Mouse (Mus musculus): Measurements from ENCODE around the gene 2810004N23Rik. TPM values are rescaled to one million over a fixed set of nuclear protein-coding genes. Genes with fewer than 3 reads are reported as not detected.

2810004N23Rik gene
- polyA plus RNA-seq, 2 experiments, result 13.5 to 17.9 TPM

- 27% methylated on average over 4 of the region's 4 CpGs for WGBS (ENCODE audit: insufficient replicate concordance)
- no peak for DNase-seq (ENCODE audit: low read depth in 3 of 3, low spot score in 3 of 3)
- H3K27me3 ChIP-seq (ENCODE audit: control insufficient read depth, insufficient read depth, low read length), result peaks cover 44% of the 10 kb centered on the region
These were observed 72.2 kb downstream of the 2810004N23Rik start for GRCm38 (mm10) chr8:124790676-124791075.

More at GRCm38 (mm10) chr8:124790676-124791075, 72.2 kb downstream of the 2810004N23Rik start:
- Histone ChIP-seq H3K27ac (no peak overlapping the region), H3K4me1 (replicated peaks; ENCODE audit: control insufficient read depth in 2 of 2, insufficient read depth in 2 of 2, low read length in 1 of 2) (0 out of 4 replicates have a peak, but pooled peaks cover 0 to 3% of the 10 kb centered on the region in 2 experiments), H3K4me2 (ENCODE audit: low read depth) (no peak overlapping the region), H3K36me3 (replicated peaks; ENCODE audit: control insufficient read depth, insufficient read depth, low read depth) (no peaks in the 10 kb centered on the region), H3K4me3 (ENCODE audit: insufficient read depth in 1 of 2, low read depth in 2 of 2, low read length in 2 of 2) (no peak overlapping the region), H3K9ac (replicated peaks) (no peak overlapping the region), H3K9me3 (ENCODE audit: control insufficient read depth, low read length) (no peaks in the 10 kb centered on the region)
- ATAC-seq (ENCODE audit: insufficient read depth), result no peak
- TF ChIP-seq CTCF (IDR thresholded peaks at IDR 0.05; ENCODE audit: low read depth) (no peak), EP300 (IDR thresholded peaks at IDR 0.05; ENCODE audit: low read depth) (no peak)

Other genes with a start within 250 kb of the 2810004N23Rik start
- gene 2310022B05Rik, start 199.8 kb downstream of the 2810004N23Rik start, polyA plus RNA-seq (2012; rRNA removed), result 8.2 and 8.7 TPM in 2 replicates
- 5.5 and 7.7 TPM in 2 replicates for gene 2310022B05Rik, start 199.8 kb downstream of the 2810004N23Rik start, polyA plus RNA-seq (2014; fragmentation: Nextera tagmentation; extraction: Ambion mirVana)
- gene Ttc13, start 141.1 kb downstream of the 2810004N23Rik start, polyA plus RNA-seq (2012; rRNA removed), result 7.3 and 12.0 TPM in 2 replicates
- gene Ttc13, start 141.1 kb downstream of the 2810004N23Rik start, polyA plus RNA-seq (2014; fragmentation: Nextera tagmentation; extraction: Ambion mirVana), result 18.3 and 19.4 TPM in 2 replicates
- 5.5 and 6.0 TPM in 2 replicates for gene Arv1, start 141.0 kb downstream of the 2810004N23Rik start, polyA plus RNA-seq (2012; rRNA removed)
- gene Arv1, start 141.0 kb downstream of the 2810004N23Rik start, polyA plus RNA-seq (2014; fragmentation: Nextera tagmentation; extraction: Ambion mirVana), result 4.2 and 5.1 TPM in 2 replicates
- 2.0 and 2.2 TPM in 2 replicates for gene Fam89a, start 111.3 kb downstream of the 2810004N23Rik start, polyA plus RNA-seq (2012; rRNA removed)
- gene Fam89a, start 111.3 kb downstream of the 2810004N23Rik start, polyA plus RNA-seq (2014; fragmentation: Nextera tagmentation; extraction: Ambion mirVana), result 2.5 and 2.7 TPM in 2 replicates
- gene Trim67, start 70.0 kb downstream of the 2810004N23Rik start, polyA plus RNA-seq (2012; rRNA removed), result 0.03 and 0.11 TPM in 2 replicates
- 0.03 and 0.05 TPM in 2 replicates for gene Trim67, start 70.0 kb downstream of the 2810004N23Rik start, polyA plus RNA-seq (2014; fragmentation: Nextera tagmentation; extraction: Ambion mirVana)
- 23.3 and 35.7 TPM in 2 replicates for gene Gnpat, start 87 bp downstream of the 2810004N23Rik start, polyA plus RNA-seq (2012; rRNA removed)
- gene Gnpat, start 87 bp downstream of the 2810004N23Rik start, polyA plus RNA-seq (2014; fragmentation: Nextera tagmentation; extraction: Ambion mirVana), result 39.0 and 39.6 TPM in 2 replicates
- 2.6 and 3.7 TPM in 2 replicates for gene Exoc8, start 34.6 kb upstream of the 2810004N23Rik start, polyA plus RNA-seq (2012; rRNA removed)
- gene Exoc8, start 34.6 kb upstream of the 2810004N23Rik start, polyA plus RNA-seq (2014; fragmentation: Nextera tagmentation; extraction: Ambion mirVana), result 2.4 and 2.6 TPM in 2 replicates
- 4.8 and 7.0 TPM in 2 replicates for gene Sprtn, start 34.8 kb upstream of the 2810004N23Rik start, polyA plus RNA-seq (2012; rRNA removed)
- 4.9 and 5.0 TPM in 2 replicates for gene Sprtn, start 34.8 kb upstream of the 2810004N23Rik start, polyA plus RNA-seq (2014; fragmentation: Nextera tagmentation; extraction: Ambion mirVana)
- 4.2 and 5.5 TPM in 2 replicates for gene Egln1, start 86.2 kb upstream of the 2810004N23Rik start, polyA plus RNA-seq (2012; rRNA removed)
- 3.3 and 3.9 TPM in 2 replicates for gene Egln1, start 86.2 kb upstream of the 2810004N23Rik start, polyA plus RNA-seq (2014; fragmentation: Nextera tagmentation; extraction: Ambion mirVana)
- gene Tsnax, start 149.9 kb upstream of the 2810004N23Rik start, polyA plus RNA-seq (2012; rRNA removed), result 21.5 and 31.3 TPM in 2 replicates
- 41.1 and 43.3 TPM in 2 replicates for gene Tsnax, start 149.9 kb upstream of the 2810004N23Rik start, polyA plus RNA-seq (2014; fragmentation: Nextera tagmentation; extraction: Ambion mirVana)
- 0.16 and 0.17 TPM in 2 replicates for gene Disc1, start 191.1 kb upstream of the 2810004N23Rik start, polyA plus RNA-seq (2012; rRNA removed)
- 0.11 and 0.28 TPM in 2 replicates for gene Disc1, start 191.1 kb upstream of the 2810004N23Rik start, polyA plus RNA-seq (2014; fragmentation: Nextera tagmentation; extraction: Ambion mirVana)

Data from liver, embryonic 14.5 days (tissue).